Mouse (Mus musculus): ENCODE data around the gene Il10rb.
"Not testable (repeated sequence)": the region's sequence is repeated elsewhere in the genome, so short reads cannot be mapped to it uniquely, and the experiment has no call there.

Il10rb gene

DNA sequence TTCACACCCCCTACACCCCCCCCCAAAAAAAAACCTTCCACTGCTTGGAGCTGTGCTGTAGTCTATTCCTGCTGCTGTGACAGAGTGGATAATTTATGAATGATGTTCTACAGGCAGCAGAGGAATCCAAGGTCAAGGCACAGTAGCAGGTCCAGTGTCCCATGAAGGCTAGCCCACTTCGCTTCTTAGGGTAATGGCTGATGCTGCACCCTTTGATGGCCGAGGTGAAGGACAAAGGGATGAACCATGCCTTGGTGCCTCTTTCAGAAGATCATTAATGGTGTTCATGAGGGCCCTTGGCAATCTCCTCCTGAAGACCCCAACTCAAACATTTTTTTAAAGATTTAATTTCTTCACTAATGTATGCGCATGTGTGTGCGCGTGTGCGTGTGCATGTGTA is 10.4 kb downstream of the Il10rb start:
- DNase-seq (ENCODE audit: low spot score in 2 of 2) = no peak

GRCm38 (mm10) chr16:91416938-91417337 is 11.0 kb downstream of the Il10rb start:
- no peak for DNase-seq (ENCODE audit: low spot score in 2 of 2)

- no peak for DNase-seq (ENCODE audit: low spot score in 2 of 2)
These were observed 12.6 kb downstream of the Il10rb start for GRCm38 (mm10) chr16:91418531-91418930.

- no peak for DNase-seq (ENCODE audit: low spot score in 2 of 2)
These were observed 19.9 kb downstream of the Il10rb start for GRCm38 (mm10) chr16:91425816-91426215.

GRCm38 (mm10) chr16:91426586-91426985 is 20.6 kb downstream of the Il10rb start:
- DNase-seq (ENCODE audit: low spot score in 2 of 2) = no peak

DNA sequence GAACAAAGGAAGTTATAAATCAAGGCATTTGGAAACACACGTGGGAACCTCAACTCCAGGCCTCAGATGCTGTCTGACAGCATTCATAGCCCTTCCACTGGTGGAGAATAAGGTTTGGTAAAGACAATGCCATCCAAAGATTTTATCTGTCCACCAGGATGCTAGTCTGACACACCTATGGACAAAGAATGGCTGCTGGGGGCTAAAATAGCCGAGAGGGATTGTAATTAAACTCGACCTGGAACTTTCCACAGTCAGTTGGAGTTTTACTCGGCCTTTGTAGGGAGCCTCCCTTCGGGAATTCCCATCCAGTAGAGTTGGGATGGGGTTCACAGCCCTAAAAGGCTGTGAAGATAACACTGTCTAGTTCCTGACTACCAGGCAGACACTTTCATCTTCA is 21.5 kb downstream of the Il10rb start:
- no peak for DNase-seq (ENCODE audit: low spot score in 2 of 2)

- no peak for DNase-seq (ENCODE audit: low spot score in 2 of 2)
These were observed 22.4 kb downstream of the Il10rb start for GRCm38 (mm10) chr16:91428259-91428865.

- no peak for DNase-seq (ENCODE audit: low spot score in 2 of 2)
These were observed 26.9 kb downstream of the Il10rb start for GRCm38 (mm10) chr16:91432720-91433328.

DNA sequence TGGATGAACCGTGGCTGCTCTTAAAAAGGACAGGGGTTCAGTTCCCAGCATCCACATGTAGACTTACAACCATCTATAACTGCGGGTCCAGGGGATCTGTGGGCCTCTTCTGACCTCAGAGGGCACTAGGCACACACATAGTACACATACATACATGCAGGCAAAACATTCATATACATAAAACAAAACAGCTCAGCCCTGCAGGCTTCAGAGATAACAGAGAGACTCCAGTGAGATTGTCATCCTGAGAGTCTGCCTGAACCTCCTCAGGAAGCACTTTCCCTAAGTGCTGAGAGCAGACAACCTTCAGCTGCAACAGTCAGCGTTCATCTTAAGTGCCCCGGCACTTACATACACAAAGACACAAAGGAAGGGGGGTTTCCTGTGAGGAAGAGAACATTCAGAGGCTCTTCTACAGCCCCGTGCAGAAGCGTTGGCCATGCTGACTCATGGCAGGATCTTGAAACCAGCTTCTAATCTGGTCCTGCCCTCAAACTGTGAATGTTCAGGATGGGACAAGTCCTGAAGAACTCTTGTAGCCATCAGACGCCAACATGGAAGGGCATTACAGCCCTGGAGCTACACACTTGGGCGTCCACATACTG is 27.5 kb downstream of the Il10rb start:
- no peak for DNase-seq (ENCODE audit: low spot score in 2 of 2)

DNA sequence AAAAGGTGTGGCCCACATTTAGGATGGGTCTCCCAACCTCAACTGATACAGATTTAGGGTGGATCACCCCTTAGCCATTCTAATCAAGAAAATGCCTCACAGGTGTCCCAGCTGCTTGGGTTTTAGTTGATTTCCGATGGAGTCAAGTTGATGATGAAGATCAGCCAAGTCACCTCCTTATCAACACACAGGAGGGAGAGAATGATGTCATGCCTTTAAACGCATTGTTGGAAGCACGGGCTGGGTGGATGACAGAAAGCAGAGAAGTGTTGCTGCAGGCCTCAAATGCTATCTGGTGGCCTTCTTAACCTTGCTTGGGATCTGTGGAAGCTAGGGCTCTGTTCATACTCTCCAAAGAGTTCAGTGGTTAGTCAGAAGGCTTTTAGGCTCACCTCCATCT is 28.2 kb downstream of the Il10rb start:
- no peak for DNase-seq (ENCODE audit: low spot score in 2 of 2)

DNA sequence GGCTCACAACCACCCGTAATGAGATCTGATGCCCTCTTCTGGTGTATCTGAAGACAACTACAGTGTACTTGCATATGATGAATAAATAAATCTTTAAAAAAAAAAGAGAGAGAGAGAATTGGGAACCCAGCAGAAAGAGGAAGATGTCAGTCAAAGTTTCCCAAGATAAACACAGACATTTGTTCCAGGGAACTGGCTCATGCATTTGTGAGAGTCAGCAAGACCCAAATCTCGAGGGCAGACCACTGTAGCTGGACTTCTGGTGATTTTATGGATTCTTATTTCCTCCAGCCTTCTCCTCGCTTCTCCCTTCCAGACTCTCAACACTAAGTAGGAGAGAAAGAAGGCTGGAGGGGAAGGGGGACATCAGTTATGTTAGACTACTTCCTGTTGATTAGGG is 32.1 kb downstream of the Il10rb start:
- no peak for DNase-seq (ENCODE audit: low spot score in 2 of 2)

GRCm38 (mm10) chr16:91438599-91438998 is 32.6 kb downstream of the Il10rb start:
- DNase-seq (ENCODE audit: low spot score in 2 of 2) = not testable (repeated sequence)

DNA sequence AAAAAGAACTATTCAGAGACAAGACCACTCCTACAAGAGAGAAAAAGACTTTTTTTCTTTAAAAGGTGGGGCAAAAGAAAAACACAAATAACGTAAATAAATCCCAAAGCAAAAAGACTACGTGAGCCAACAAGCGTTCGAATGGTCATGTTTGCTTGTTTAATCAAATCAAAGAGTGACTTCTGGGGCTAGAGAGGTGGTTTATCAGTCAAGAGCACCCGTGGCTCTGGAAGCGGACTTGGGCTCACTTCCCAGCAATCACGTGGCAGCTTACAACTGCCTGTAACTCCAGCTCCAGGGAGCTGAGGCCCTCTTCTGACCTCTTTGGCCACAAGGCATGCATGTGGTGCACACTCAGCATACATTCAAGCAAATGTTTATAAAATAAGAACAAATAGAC is 35.4 kb downstream of the Il10rb start:
- no peak for DNase-seq (ENCODE audit: low spot score in 2 of 2)

GRCm38 (mm10) chr16:91441811-91442240 is 35.9 kb downstream of the Il10rb start:
- DNase-seq (ENCODE audit: low spot score in 2 of 2) = no peak

GRCm38 (mm10) chr16:91442446-91442845 is 36.5 kb downstream of the Il10rb start:
- no peak for DNase-seq (ENCODE audit: low spot score in 2 of 2)

DNA sequence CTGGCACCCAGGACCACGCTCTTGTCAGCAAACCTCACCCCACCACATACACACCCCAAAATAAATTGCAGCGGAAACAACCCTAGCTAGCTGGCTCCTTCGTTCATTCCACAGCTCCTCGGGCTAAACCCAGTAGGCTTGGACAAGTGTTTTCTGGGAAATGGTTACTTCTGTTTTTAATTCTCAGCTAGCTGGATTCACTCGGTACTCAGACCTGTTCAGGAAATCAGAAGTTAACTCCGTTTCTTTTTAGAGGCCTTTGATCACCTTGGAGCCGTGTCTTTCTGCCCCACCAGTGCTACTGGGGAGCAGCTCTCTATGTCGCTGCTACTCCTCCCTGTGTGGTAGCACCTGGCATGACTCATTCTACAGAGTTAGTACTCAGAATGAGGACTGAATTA is 37.2 kb downstream of the Il10rb start:
- no peak for DNase-seq (ENCODE audit: low spot score in 2 of 2)

- DNase-seq (ENCODE audit: low spot score in 2 of 2) = no peak
These were observed 38.9 kb downstream of the Il10rb start for GRCm38 (mm10) chr16:91444847-91445246.

DNA sequence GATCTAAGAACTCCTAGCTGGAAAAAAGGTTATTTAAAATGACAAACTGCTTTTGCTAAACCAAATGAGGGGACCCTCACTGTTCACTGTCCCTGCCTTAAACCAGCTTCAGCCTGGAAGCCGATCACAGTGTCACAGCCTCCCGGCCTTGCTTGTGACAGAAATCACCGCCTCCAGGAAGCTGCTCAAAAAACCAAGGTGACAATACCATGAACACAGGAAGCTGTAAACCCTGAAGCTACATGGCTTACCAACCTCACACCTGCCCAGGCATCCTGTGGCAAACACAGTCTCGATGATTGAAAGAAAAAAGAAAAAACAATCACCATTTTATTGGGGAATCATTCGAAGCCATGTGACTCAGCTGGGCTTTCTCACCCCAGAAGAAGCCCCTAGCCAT is 39.6 kb downstream of the Il10rb start:
- no peak for DNase-seq (ENCODE audit: low spot score in 2 of 2)

DNA sequence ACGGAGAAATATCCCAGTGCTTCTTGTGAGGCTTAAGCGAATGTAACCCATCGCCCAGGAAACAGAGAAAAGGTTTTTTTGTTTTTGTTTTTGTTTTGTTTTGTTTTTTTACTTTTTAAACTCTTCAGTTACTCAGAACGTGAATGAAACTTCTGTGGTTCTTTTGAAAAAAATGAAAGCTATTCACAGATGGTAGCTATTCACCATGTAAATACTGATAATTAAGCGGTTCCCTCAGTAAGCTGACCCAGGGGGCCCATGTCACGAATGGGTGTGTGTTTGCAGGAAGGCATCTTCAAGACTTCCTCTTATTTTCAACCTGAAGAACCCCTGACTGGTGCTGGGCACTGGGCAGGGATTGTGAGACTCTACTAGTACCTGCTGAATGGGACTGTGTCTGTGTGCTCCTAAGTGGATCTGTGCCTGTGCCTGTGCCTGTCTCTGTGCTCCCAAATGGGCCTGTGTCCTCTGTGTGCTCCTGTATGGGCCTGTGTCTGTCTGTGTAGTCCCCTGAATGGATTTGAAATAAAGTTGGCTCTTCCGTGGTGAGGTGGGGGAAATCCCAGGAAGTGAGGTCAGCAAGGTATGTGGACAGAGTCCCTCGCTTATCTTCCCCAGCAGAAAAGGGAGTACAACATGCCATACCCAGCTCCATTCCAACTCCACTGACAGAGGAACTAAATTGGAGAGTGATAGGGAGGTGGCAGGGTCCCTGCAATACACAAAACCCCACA is 41.0 kb downstream of the Il10rb start:
- no peak for DNase-seq (ENCODE audit: low spot score in 2 of 2)

DNA sequence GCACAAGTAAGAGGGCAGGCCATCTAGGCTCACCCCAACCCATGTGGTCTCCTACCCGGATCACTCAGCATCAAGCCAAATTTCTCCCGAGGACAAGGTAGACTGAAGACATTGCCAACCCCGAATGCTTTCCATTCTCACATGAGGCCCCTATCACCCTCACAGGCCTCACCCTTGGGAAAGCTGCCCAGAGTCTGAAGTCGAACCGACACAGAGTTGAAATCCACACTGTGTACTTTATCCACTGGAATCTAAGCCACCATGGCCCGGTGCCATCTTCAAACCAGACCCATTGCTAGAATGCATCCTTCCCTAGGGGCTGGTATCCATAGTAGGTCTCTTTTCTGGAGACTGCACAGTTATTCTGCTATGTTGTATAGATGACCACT is 41.5 kb downstream of the Il10rb start:
- DNase-seq (ENCODE audit: low spot score in 2 of 2) = no peak

DNA sequence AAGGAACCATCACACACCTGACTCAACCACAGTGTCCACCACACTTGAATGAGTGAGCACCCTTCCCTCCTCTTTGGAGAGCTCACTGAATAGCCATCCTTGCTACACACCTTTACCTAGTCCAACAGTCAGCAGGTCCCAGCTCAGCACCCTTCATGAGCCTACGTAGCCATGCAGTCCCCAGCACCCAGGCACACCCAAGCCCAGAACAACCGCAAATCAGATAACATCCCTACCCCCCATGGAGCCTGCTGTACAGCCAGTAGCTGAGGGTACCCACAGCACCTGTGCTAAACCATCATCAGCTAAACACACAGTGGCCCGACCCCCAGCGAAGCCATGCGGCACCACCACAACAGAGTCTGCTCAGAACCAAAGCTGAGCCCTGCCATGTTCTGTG is 42.1 kb downstream of the Il10rb start:
- no peak for DNase-seq (ENCODE audit: low spot score in 2 of 2)

- DNase-seq (ENCODE audit: low spot score in 2 of 2) = no peak
These were observed 42.9 kb downstream of the Il10rb start for GRCm38 (mm10) chr16:91448895-91449294.
